Mouse (Mus musculus) stomach, postnatal 0 days (tissue): ENCODE measurements around the gene Hspa1l. TPM values are rescaled to one million over a fixed set of nuclear protein-coding genes. Genes with fewer than 3 reads are reported as not detected.
"Not testable (repeated sequence)": the region's sequence is repeated elsewhere in the genome, so short reads cannot be mapped to it uniquely, and the experiment has no call there.

Source experiments
- ATAC-seq: fragments of 200-750 bp; cut with Nextera tagmentation; 2 replicates; pipeline ENCODE4 v1.8.0; 2017; ENCODE audit not compliant: low FRiP score, low TSS enrichment
- DNase-seq: peaks from one replicate; pipeline ENCODE4 v3.0.0-alpha.2; 2016; ENCODE audit warnings: low spot score
- H3K27ac ChIP-seq: fragments of 300-500 bp; sonication (generic); replicated peaks from 2 replicates; pipeline ENCODE4 v1.5.1; 2014; ENCODE audit warnings: mild to moderate bottlenecking, control low read depth
- H3K27me3 ChIP-seq: fragments of 300-500 bp; sonication (generic); 2 replicates; pipeline ENCODE4 v1.6.1; 2014; ENCODE audit warnings: low read length; ENCODE audit not compliant: control insufficient read depth, insufficient read depth
- H3K36me3 ChIP-seq: fragments of 300-500 bp; sonication (generic); 2 replicates; pipeline ENCODE4 v1.6.1; 2014; ENCODE audit warnings: low read length, mixed read lengths; ENCODE audit not compliant: control insufficient read depth, insufficient read depth
- H3K4me1 ChIP-seq: fragments of 300-500 bp; sonication (generic); replicated peaks from 2 replicates; pipeline ENCODE4 v1.6.1; 2014; ENCODE audit warnings: antibody characterized with exemption; ENCODE audit not compliant: control insufficient read depth, insufficient read depth
- H3K4me2 ChIP-seq: fragments of 300-500 bp; sonication (generic); replicated peaks from 2 replicates; pipeline ENCODE4 v1.6.1; 2014; ENCODE audit warnings: low read depth, mild to moderate bottlenecking, control low read depth, moderate library complexity
- H3K4me3 ChIP-seq: fragments of 300-500 bp; sonication (generic); 2 replicates; pipeline ENCODE4 v1.5.1; 2014; ENCODE audit warnings: low read depth, low read length, control low read depth
- H3K9ac ChIP-seq: fragments of 300-500 bp; sonication (generic); 2 replicates; pipeline ENCODE4 v1.6.1; 2014; ENCODE audit warnings: mild to moderate bottlenecking, low read length, control low read depth, mixed read lengths
- H3K9me3 ChIP-seq: fragments of 300-500 bp; sonication (generic); 2 replicates; pipeline ENCODE4 v1.6.1; 2016; ENCODE audit warnings: low read length; ENCODE audit not compliant: control insufficient read depth
- CTCF ChIP-seq: IDR thresholded peaks from 2 replicates; pipeline ENCODE4 v1.5.1; 2016; ENCODE audit warnings: antibody characterized with exemption, low read depth, mild to moderate bottlenecking, moderate library complexity
- EP300 ChIP-seq: optimal IDR thresholded peaks from 2 replicates; pipeline ENCODE3; 2016; ENCODE audit warnings: antibody characterized with exemption
- WGBS: fragments of 180-500 bp; shearing (Covaris S2); extraction: QIAGEN DNeasy Blood & Tissue Kit; methylation state at CpG from one replicate; pipeline ENCODE4 v1.1.7; 2014; 5-methylcytosine and 5-hydroxymethylcytosine counted together
- polyA plus RNA-seq: library from polyadenylated mRNA; unstranded; fragments of >200 nt; fragmentation: Nextera tagmentation; extraction: Ambion mirVana; gene quantifications from 2 replicates; pipeline ENCODE4 v1.2.1, GENCODE M21; 2015

The Hspa1l gene
- polyA plus RNA-seq, 1 experiment from 2014 or later: 0.25 TPM

GRCm38 (mm10) chr17:34959881-34960515 is 12.5 kb upstream of the Hspa1l start:
- ATAC-seq: 0 out of 2 replicates have a peak, but pooled peaks have one; percentile 21
- TF ChIP-seq EP300 (no peak), CTCF (no peak)
- H3K4me1 ChIP-seq: no peaks in the 10 kb centered on the region
- H3K27ac ChIP-seq: peak overlapping the region; percentile 98
- peak; percentile 49 for DNase-seq
- H3K9ac ChIP-seq: peak overlapping the region; percentile 68
- H3K36me3 ChIP-seq: no peaks in the 10 kb centered on the region
- H3K9me3 ChIP-seq: no peaks in the 10 kb centered on the region
- H3K4me2 ChIP-seq: peak overlapping the region; percentile 68
- H3K4me3 ChIP-seq: peak overlapping the region; percentile 51
- no peaks in the 10 kb centered on the region for H3K27me3 ChIP-seq
- WGBS: 8% methylated on average over 12 of the region's 12 CpGs

GRCm38 (mm10) chr17:34960702-34961493 is 11.6 kb upstream of the Hspa1l start:
- H3K27me3 ChIP-seq: no peaks in the 10 kb centered on the region
- no peak overlapping the region for H3K4me3 ChIP-seq
- no peak for ATAC-seq
- H3K36me3 ChIP-seq: no peaks in the 10 kb centered on the region
- H3K4me2 ChIP-seq: no peak overlapping the region
- H3K9me3 ChIP-seq: no peaks in the 10 kb centered on the region
- no peak overlapping the region for H3K9ac ChIP-seq
- peak overlapping the region; percentile 98 for H3K27ac ChIP-seq
- no peak for DNase-seq
- H3K4me1 ChIP-seq: 0 out of 2 replicates have a peak, but pooled peaks cover 3% of the 10 kb centered on the region
- TF ChIP-seq EP300 (peak; percentile 79), CTCF (no peak)

- TF ChIP-seq EP300 (no peak), CTCF (no peak)
- WGBS: 22% methylated on average over 3 of the region's 3 CpGs
- Histone ChIP-seq H3K27ac (peak overlapping the region; percentile 88), H3K9ac (no peak overlapping the region), H3K4me3 (no peak overlapping the region), H3K36me3 (no peaks in the 10 kb centered on the region), H3K4me2 (no peak overlapping the region), H3K4me1 (0 out of 2 replicates have a peak, but pooled peaks cover 3% of the 10 kb centered on the region), H3K9me3 (no peaks in the 10 kb centered on the region), H3K27me3 (no peaks in the 10 kb centered on the region)
- DNase-seq: no peak
- ATAC-seq: no peak
Observed at GRCm38 (mm10) chr17:34962125-34962524, 10.4 kb upstream of the Hspa1l start.

- ATAC-seq (no peak), DNase-seq (no peak)
- Histone ChIP-seq H3K27me3 (no peaks in the 10 kb centered on the region), H3K9ac (no peak overlapping the region), H3K9me3 (no peaks in the 10 kb centered on the region), H3K4me3 (no peak overlapping the region), H3K27ac (peak overlapping the region; percentile 67), H3K36me3 (no peaks in the 10 kb centered on the region), H3K4me1 (0 out of 2 replicates have a peak, but pooled peaks cover 3% of the 10 kb centered on the region), H3K4me2 (no peak overlapping the region)
- TF ChIP-seq EP300: no peak
- TF ChIP-seq CTCF: no peak
- 61% methylated on average over 1 of the region's 1 CpGs for WGBS
Observed at GRCm38 (mm10) chr17:34962841-34963240, 9.7 kb upstream of the Hspa1l start.

- DNase-seq: no peak
- Histone ChIP-seq H3K4me3 (no peak overlapping the region), H3K4me1 (0 out of 2 replicates have a peak, but pooled peaks cover 3% of the 10 kb centered on the region), H3K9ac (no peak overlapping the region), H3K27me3 (no peaks in the 10 kb centered on the region), H3K36me3 (no peaks in the 10 kb centered on the region), H3K27ac (peak overlapping the region; percentile 80), H3K4me2 (no peak overlapping the region), H3K9me3 (no peaks in the 10 kb centered on the region)
- ATAC-seq: peak; percentile 33; the same call in 1 of the 2 replicates
- WGBS: 0% methylated on average over 1 of the region's 1 CpGs
- TF ChIP-seq EP300 (no peak), CTCF (no peak)
Observed at GRCm38 (mm10) chr17:34964640-34965049, 7.9 kb upstream of the Hspa1l start.

- Histone ChIP-seq H3K9ac (no peak overlapping the region), H3K4me1 (0 out of 2 replicates have a peak, but pooled peaks cover 3% of the 10 kb centered on the region), H3K4me3 (no peak overlapping the region), H3K27ac (peak overlapping the region; percentile 80), H3K36me3 (no peaks in the 10 kb centered on the region), H3K4me2 (0 out of 2 replicates have a peak overlapping the region, but pooled peaks have one; percentile 5), H3K9me3 (no peaks in the 10 kb centered on the region), H3K27me3 (no peaks in the 10 kb centered on the region)
- TF ChIP-seq CTCF: no peak
- no peak for TF ChIP-seq EP300
- ATAC-seq (0 out of 2 replicates have a peak, but pooled peaks have one; percentile 28), DNase-seq (no peak)
- 40% methylated on average over 5 of the region's 5 CpGs for WGBS
Observed at GRCm38 (mm10) chr17:34965627-34966026, 6.9 kb upstream of the Hspa1l start.

GRCm38 (mm10) chr17:34969822-34970221 is 2.7 kb upstream of the Hspa1l start, which contains the start of gene Gm20481:
TSS of gene Gm20481 (plus strand) at chr17:34969912.
- H3K4me1 ChIP-seq, H3K27me3 ChIP-seq, ATAC-seq, H3K9me3 ChIP-seq, H3K36me3 ChIP-seq, H3K4me2 ChIP-seq, H3K27ac ChIP-seq, H3K4me3 ChIP-seq, H3K9ac ChIP-seq, DNase-seq: not testable (repeated sequence)
- 61% methylated on average over 6 of the region's 11 CpGs for whole genome bisulfite sequencing

GRCm38 (mm10) chr17:34970850-34971249 is 1.7 kb upstream of the Hspa1l start:
- H3K4me3 ChIP-seq, DNase-seq: not testable (repeated sequence)

More at GRCm38 (mm10) chr17:34970850-34971249, 1.7 kb upstream of the Hspa1l start:
- not testable (repeated sequence) for H3K9me3 ChIP-seq, H3K27ac ChIP-seq, H3K36me3 ChIP-seq, ATAC-seq, H3K4me2 ChIP-seq, H3K4me1 ChIP-seq, H3K27me3 ChIP-seq, H3K9ac ChIP-seq
- 36% methylated on average over 13 of the region's 37 CpGs for WGBS
